Mouse (Mus musculus) right cerebral cortex, postnatal 14 days (tissue): ENCODE data around the gene Smg9.

Experiments used
- DNase-seq: peaks from one replicate; pipeline ENCODE4 v3.0.0; 2022

Gene Smg9

GRCm38 (mm10) chr7:24399256-24400081 is at the start of gene Smg9:
Gene Smg9 (plus strand): TSS chr7:24399619.
- DNase-seq: peak; percentile 96

GRCm38 (mm10) chr7:24355646-24356045 is 43.8 kb upstream of the Smg9 start:
- DNase-seq: no peak

- no peak for DNase-seq
Observed at GRCm38 (mm10) chr7:24356081-24356480, 43.3 kb upstream of the Smg9 start.

DNA sequence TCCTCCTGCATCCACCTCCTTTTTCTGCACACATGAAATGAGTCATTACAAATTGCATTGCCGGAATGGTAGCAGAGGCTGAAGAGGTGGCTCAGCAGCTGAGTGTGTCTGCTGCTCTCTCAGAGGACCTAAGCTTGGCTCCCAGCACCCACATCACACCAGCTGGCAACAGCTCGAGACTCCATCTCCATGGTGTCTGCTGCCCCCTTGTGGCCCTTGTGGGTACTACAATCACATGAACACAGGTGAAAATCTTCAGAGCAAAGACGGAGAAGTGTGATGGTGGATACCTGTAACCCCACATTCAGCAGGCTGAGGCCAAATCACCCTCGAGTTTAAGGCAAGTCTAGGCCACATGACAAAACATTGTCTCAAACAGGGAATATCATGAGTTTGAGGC is 41.5 kb upstream of the Smg9 start:
- no peak for DNase-seq

- no peak for DNase-seq
Observed at GRCm38 (mm10) chr7:24359269-24359668, 40.1 kb upstream of the Smg9 start.

DNA sequence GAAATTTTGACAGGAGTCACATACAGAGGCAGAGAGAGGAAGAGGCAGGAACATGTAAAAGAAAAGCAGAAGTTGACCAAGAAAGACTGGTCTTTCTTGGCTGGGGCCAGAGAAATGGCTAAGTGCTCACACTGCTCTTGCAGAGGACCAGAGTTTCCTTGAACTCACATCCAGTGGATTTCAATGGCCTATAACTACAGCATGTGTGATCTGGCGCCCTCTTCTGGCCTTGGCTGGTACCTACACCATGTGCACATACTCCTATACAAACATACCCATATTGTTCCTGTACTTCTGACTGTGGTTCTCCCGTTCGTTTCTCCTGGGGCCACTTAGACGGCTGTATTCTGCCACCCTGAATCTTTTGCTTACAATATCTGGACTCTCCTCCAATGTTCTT is 38.4 kb upstream of the Smg9 start:
- no peak for DNase-seq

DNA sequence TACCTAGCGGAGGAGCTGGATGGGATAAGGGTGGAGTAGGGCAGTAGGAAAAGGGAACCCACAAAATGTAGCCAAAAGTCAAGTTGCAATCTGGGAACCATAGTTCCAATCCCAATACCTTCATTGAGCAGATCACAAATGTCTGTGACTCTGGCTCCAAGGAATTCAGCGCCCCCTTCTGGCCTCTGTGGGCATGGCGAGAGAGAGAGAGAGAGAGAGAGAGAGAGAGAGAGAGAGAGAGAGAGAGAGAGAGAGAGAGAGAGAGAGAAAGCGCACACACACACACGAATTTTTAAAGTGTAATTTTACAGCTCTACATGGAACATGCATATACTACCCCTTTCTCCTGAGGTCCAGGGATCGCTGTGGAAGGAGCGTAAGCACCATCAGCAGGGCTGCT is 36.2 kb upstream of the Smg9 start:
- peak; percentile 68 for DNase-seq

- DNase-seq: peak; percentile 88
Observed at GRCm38 (mm10) chr7:24364827-24365226, 34.6 kb upstream of the Smg9 start.

- DNase-seq: no peak
Observed at GRCm38 (mm10) chr7:24365258-24366014, 34.0 kb upstream of the Smg9 start.

GRCm38 (mm10) chr7:24366716-24367632 is 32.4 kb upstream of the Smg9 start:
- DNase-seq: no peak

GRCm38 (mm10) chr7:24368226-24368625 is 31.2 kb upstream of the Smg9 start:
- DNase-seq: no peak

- DNase-seq: no peak
Observed at GRCm38 (mm10) chr7:24368946-24369345, 30.5 kb upstream of the Smg9 start.

DNA sequence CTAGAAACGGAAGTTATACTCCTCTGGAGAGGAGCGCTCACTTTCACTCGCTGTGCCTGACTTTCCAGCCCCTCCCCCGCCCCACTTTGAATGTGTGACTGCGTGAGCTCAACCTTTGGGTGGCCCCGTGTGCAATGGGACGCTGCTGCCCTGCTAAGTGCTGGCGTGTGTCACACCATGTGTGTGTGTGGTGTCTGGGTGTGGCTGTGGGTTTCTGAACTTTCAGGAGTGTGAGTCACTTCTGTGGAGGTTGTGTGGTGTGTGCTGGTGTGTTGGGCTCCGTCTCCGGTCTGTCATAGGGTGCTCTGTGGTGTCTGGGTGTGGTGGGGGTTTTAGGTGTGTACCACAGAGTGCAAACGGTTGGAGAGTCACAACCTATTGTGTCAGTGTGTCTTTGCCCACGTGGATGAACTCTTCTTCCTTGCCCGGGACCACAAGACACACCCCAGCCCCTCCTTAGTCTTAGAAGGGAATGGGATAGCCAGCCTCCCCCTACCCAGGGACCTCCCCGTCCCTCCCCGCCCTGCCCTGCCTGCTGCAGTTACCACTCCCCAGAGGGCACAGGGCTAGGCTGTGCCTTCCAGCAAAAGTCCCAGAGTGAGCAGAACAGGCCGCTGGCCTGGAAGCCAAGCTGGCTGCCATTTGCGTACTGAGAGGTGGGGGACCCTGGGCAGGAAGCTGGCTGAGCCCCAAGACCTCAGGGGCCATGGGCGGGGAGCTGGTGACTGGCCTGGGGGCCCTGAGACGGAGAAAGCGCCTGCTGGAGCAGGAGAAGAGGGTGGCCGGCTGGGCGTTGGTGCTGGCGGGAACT is 29.5 kb upstream of the Smg9 start, which contains the start of gene Kcnn4:
Gene Kcnn4 (plus strand): TSS at position 533 of the 811 bp plus-strand sequence.
- no peak for DNase-seq

DNA sequence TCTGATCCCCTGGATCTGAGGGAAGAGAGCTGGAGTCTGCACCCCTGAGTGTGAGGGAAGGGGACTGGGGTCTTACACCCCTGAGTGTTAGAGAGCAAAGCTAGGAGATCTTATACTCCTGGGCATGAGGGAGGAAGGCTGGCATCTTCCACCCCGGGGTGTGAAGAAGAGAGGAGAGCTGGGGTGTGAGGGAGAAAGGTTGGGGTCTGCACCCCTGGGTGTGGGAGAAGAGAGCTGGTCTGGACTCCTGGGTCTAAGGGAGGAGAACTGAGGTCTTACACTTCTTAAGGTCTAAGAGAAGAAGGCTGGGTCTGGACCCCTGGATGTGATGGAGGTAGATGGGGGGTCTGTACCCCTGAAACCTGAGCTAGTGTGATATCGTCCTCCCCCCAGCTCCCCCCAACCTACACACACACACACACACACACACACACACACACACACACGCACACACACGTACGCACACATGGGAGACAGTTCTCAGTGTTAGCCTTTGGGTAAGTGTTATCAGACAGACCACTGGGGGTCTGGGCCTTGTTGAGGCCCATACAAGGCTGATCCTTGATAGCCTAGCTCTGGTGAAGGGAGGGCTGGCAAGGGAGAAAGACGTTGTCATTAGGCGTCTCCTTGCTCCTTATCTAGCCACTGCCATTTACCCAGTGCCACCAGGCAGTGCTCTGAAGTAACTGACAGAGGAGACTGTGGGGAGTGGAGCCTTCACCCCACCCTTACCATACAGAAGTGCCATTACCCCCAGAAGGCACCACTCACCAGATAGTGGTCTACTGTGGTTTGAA is 28.2 kb upstream of the Smg9 start:
- no peak for DNase-seq

DNA sequence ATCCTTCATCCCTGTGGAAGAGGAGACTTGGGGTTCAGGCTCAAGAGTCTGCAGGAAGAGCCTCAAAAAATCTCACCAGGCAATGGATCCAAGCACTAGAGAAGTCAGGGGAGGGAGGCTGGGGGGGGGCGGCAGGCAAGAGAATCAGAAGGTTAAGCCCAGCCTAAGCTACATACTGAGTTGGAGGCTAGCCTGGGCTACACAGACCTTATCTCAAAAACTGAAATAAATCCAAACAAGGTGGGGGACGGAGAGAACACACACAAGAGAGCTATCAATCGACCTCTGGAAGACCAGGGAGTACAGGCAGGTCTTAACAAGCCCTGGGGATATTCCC is 27.6 kb upstream of the Smg9 start:
- no peak for DNase-seq

DNA sequence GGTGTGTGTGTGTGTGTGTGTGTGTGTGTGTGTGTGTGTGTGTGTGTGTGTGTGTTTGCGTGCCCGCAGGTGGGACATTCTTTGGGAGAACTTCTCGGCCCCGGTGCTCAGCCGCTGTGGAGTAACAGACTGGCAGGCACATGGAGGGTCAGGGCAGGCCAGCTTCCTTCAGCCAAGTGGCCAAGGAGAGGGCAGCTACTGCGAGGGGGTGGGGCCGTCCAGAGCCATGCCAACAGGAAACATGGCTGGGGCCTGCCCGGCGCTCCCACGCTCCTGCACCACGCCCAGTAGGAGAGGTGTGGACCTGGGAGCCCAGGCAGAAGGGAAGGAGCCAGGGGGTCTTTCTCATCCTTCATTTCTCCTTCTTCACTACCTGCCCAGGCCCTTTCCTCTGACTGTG is 27.1 kb upstream of the Smg9 start:
- no peak for DNase-seq

DNA sequence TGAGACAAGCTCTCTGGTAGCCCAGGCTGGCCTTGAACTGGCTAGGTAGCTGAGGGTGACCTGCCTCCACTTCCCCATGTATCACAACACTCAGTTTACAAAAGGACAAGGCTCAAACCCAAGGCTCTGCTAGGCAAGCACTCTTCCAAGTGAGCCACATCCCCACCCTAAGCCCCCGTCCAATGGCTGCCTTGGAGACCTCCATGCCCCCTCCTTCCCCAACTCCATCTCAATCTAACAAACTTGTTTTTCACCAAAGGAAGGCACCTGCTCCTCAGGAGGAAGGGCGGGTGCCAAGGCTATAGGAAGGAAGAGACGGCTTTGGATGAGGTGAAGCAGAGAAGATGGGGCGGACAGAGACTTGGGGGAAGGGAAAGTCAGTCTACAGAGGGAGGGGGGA is 26.6 kb upstream of the Smg9 start:
- DNase-seq: no peak

- peak; percentile 53 for DNase-seq
Observed at GRCm38 (mm10) chr7:24373538-24374379, 25.7 kb upstream of the Smg9 start.

- DNase-seq: no peak
Observed at GRCm38 (mm10) chr7:24376456-24376855, 23.0 kb upstream of the Smg9 start.

DNA sequence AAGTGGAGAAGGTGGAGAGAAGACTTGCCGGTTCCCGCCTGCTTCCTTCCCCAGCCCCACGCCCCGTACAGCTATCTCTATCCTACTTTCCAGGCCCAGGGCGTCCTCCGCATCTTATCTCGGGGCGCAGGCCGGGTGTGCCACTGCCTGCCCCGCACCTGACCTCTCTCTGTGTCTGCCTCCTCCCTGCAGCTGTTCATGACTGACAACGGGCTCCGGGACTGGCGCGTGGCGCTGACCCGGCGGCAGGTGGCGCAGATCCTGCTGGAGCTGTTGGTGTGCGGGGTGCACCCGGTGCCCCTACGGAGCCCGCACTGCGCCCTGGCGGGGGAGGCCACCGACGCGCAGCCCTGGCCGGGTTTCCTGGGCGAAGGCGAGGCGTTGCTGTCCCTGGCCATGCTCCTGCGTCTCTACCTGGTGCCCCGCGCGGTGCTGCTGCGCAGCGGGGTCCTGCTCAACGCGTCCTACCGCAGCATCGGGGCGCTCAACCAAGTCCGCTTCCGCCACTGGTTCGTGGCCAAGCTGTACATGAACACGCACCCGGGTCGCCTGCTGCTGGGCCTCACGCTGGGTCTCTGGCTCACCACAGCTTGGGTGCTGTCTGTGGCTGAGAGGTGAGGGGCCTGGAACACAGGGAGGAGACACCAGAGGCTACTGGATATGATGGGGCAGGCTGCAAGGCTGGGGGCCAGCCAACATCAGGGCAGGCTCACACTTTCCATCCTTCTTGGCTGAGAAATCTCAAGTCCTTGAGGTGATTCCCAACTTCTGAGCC is 22.1 kb upstream of the Smg9 start:
- peak; percentile 32 for DNase-seq
